Mouse (Mus musculus): ENCODE results near the gene Serpinb2.

GRCm38 (mm10) chr1:107479909-107480308 lies 31.3 kb upstream of the Serpinb2 start:
- TF ChIP-seq POLR2A (IDR thresholded peaks at IDR 0.05; ENCODE audit: borderline replicate concordance, low read depth, low read length) (no peak), CTCF (IDR thresholded peaks at IDR 0.05; ENCODE audit: low read depth, low read length) (no peak)
